Mouse (Mus musculus): ENCODE results near the gene Akr1b3.

The Akr1b3 gene

DNA sequence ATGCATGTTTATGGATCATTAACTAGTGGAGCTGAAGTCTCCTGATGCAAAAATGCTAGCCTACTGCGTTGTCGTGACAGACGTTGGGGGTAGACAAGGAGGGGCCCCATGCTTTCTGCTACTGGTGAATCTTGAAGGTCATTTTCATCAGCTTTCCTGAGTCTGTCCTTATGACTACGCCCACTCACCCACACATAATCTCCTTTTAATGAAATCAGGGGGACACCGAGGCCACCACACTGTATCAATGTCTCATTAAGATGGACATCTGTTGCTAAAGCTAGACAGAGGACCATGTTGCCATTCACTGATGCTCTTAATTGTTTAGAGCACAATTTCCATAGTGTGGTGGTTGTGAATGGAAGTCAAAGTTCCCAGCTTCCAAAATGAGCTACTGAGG is 58.7 kb downstream of the Akr1b3 start:
- no peak for DNase-seq (ENCODE audit: low spot score)
